Mouse (Mus musculus): ENCODE measurements at regions not wholly inside any gene's neighbourhood (a gene's known extent, or its start where the extent isn't known, plus 50 kb on each side); places are given as distances from the start of the nearest gene placed in this dataset.

- no peak for DNase-seq (ENCODE audit: low read depth)
Observed at GRCm38 (mm10) chr11:64917301-64917700, 61.5 kb upstream of the Elac2 start.

- no peak for DNase-seq (ENCODE audit: low read depth)
Observed at GRCm38 (mm10) chr11:64924989-64925388, 53.8 kb upstream of the Elac2 start.

GRCm38 (mm10) chr11:64925970-64926369 lies 52.9 kb upstream of the Elac2 start:
- no peak for DNase-seq (ENCODE audit: low read depth)

Data from c-Kit-positive CD71-negative TER-119-negative erythroid progenitor cells, embryonic 14.5 days (primary cell).